Mouse (Mus musculus) hindbrain, embryonic 15.5 days (tissue): Measurements from ENCODE around the gene Nkx1-2. TPM values are rescaled to one million over a fixed set of nuclear protein-coding genes. Genes with fewer than 3 reads are reported as not detected.

ENCODE experiments used
- ATAC-seq: fragments of 200-750 bp; cut with Nextera tagmentation; 2 replicates; pipeline ENCODE4 v1.8.0; 2017; ENCODE audit warnings: low read depth, moderate number of reproducible peaks, moderate TSS enrichment; ENCODE audit not compliant: low FRiP score
- H3K27ac ChIP-seq: fragments of 300-500 bp; sonication (generic); replicated peaks from 2 replicates; pipeline ENCODE4 v1.5.1; 2015; ENCODE audit warnings: mild to moderate bottlenecking, inconsistent platforms
- H3K27me3 ChIP-seq: fragments of 300-500 bp; sonication (generic); 2 replicates; pipeline ENCODE4 v1.6.1; 2015; ENCODE audit warnings: control low read depth, inconsistent platforms
- H3K36me3 ChIP-seq: fragments of 300-500 bp; sonication (generic); 2 replicates; pipeline ENCODE4 v1.6.1; 2015; ENCODE audit warnings: control low read depth, inconsistent platforms
- H3K4me1 ChIP-seq: fragments of 300-500 bp; sonication (generic); replicated peaks from 2 replicates; pipeline ENCODE4 v1.6.1; 2015; ENCODE audit warnings: control low read depth, inconsistent platforms
- H3K4me2 ChIP-seq: fragments of 300-500 bp; sonication (generic); 2 replicates; pipeline ENCODE4 v1.6.1; 2015; ENCODE audit warnings: moderate library complexity, mild to moderate bottlenecking, inconsistent platforms
- H3K4me3 ChIP-seq: fragments of 300-500 bp; sonication (generic); 2 replicates; pipeline ENCODE4 v1.5.1; 2015; ENCODE audit warnings: mild to moderate bottlenecking, inconsistent platforms
- H3K9ac ChIP-seq: fragments of 300-500 bp; sonication (generic); 2 replicates; pipeline ENCODE4 v1.6.1; 2015; ENCODE audit warnings: inconsistent platforms
- H3K9me3 ChIP-seq: fragments of 300-500 bp; sonication (generic); 2 replicates; pipeline ENCODE4 v1.6.1; 2016; ENCODE audit warnings: control low read depth, inconsistent platforms
- WGBS: fragments of 180-500 bp; shearing (Covaris S2); methylation state at CpG from one replicate; pipeline ENCODE4 v1.1.7; 2015; 5-methylcytosine and 5-hydroxymethylcytosine counted together
- polyA plus RNA-seq: library from polyadenylated mRNA; unstranded; fragments of >200 nt; fragmentation: Nextera tagmentation; extraction: Ambion mirVana; gene quantifications from 2 replicates; pipeline ENCODE4 v1.2.1, GENCODE M21; 2015

Gene Nkx1-2
- polyA plus RNA-seq, result 0.52 and 0.63 TPM in 2 replicates

DNA sequence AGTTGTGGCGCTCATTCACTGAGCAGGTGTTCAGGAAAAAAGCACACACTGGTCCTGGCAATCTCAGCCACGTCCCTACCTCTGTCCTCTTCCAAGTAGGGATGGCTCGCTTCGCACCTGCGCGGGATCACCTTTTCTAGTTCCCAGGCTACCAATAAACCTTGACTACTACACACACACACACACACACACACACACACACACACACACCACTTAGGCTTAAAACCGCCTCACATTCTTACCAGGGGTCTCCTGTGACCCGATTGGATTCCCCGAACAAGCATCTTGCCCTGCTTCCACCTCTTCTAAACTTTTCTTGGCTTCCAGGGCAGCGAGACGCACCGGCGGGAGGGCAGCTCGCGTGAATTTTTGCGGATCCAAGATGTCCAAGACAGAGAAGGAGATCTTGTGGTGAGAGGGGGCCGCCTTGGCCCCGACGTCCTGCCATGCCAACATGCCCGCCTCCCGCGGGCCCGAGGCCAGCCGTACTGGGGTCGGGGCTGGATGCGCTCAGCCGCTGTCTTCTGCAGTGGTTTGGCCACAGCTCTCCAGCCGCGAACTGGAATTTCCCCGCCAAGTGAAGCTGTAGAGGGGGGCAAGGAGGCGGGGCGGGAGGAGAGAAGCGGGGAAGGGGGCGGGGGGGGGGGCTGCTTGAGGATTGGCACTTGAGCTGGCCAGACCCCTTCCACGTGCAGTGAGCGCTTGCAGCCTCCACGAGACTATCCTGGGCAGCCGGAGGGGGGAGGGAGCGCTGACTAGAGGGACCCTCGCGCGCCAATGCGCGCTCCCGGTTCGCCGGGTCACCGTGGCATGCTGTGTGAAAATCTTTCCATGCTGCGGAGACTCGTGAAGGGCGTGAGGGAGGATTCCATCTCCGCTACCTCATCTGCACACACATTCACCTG is at the start of gene Nkx1-2:
Nkx1-2 (minus strand) TSS at position 567 of the 905 bp plus-strand sequence.
- peaks cover 81% of the 10 kb centered on the region for H3K27me3 ChIP-seq
- WGBS, result under 1% methylated on average over 50 of the region's 52 CpGs
- H3K9me3 ChIP-seq, result no peaks in the 10 kb centered on the region
- H3K9ac ChIP-seq, result peak within 1 kb of the TSS; percentile 9; the same call in 1 of the 2 replicates
- no peak within 1 kb of the TSS for H3K27ac ChIP-seq
- H3K36me3 ChIP-seq, result no peaks in the 10 kb centered on the region
- ATAC-seq, result peak; percentile 51; the same call in 1 of the 2 replicates
- H3K4me1 ChIP-seq, result peaks cover 34% of the 10 kb centered on the region
- peak within 1 kb of the TSS; percentile 37 for H3K4me3 ChIP-seq
- H3K4me2 ChIP-seq, result peak within 1 kb of the TSS; percentile 94

DNA sequence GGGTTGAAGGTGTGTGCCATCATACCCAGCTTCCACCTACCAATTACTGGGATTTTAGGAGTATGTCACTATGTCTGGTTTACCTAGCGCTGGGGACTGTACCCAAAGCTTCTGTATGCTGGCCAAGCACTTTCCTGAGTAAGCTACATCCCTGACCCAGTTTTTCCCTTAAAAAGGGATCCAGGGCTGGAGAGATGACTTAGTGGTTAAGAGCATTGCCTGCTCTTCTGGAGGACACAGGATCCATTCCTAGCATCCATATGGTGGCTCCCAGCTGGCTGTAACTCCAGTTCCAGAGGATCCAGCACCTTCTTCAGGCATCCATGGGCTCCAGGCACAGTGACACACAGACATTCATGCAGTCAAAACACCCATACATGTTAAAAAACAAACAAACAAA is 47.1 kb upstream of the Nkx1-2 start:
- H3K27ac ChIP-seq, result no peak overlapping the region
- H3K9me3 ChIP-seq, result no peaks in the 10 kb centered on the region
- H3K4me1 ChIP-seq, result no peaks in the 10 kb centered on the region
- H3K9ac ChIP-seq, result no peak overlapping the region
- no peak overlapping the region for H3K4me2 ChIP-seq
- H3K36me3 ChIP-seq, result no peaks in the 10 kb centered on the region
- H3K27me3 ChIP-seq, result no peaks in the 10 kb centered on the region
- no peak overlapping the region for H3K4me3 ChIP-seq
- ATAC-seq, result no peak
- WGBS, result 98% methylated on average over 1 of the region's 1 CpGs

DNA sequence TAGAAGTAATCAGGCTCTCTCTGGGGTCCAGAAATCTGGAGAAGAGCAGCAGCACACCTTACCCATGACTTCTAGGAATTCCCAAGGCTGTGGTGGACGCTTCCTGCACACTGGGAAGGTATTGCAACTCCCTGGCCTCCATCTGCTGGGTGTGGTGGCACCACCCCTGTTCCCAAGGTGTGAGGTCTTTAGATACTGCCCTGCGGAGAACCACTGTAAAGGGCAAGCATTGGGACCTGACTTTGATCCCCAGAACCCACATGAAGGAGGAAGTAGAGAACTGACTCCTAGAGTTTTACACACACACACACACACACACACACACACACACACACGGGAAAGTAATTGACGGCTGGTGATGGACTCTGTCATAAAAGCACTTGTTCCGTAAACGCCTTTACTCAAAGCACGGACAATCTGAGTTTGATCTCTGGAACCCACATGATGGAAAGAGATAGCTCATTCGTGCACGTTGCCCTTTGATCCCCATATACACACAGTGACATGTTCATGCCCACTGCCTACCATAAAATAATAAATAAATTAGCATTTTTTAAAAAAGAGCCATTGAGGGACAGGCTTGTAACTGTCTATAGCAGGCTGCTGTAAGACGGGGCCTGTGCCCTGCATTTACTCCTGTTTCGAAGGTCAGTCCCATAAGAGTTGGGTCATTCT is 45.3 kb upstream of the Nkx1-2 start:
- Histone ChIP-seq H3K27ac (no peak overlapping the region), H3K9me3 (no peaks in the 10 kb centered on the region), H3K36me3 (no peaks in the 10 kb centered on the region), H3K9ac (no peak overlapping the region), H3K4me1 (peaks cover 7% of the 10 kb centered on the region), H3K4me3 (no peak overlapping the region), H3K4me2 (no peak overlapping the region), H3K27me3 (no peaks in the 10 kb centered on the region)
- WGBS, result 81% methylated on average over 11 of the region's 11 CpGs
- no peak for ATAC-seq

DNA sequence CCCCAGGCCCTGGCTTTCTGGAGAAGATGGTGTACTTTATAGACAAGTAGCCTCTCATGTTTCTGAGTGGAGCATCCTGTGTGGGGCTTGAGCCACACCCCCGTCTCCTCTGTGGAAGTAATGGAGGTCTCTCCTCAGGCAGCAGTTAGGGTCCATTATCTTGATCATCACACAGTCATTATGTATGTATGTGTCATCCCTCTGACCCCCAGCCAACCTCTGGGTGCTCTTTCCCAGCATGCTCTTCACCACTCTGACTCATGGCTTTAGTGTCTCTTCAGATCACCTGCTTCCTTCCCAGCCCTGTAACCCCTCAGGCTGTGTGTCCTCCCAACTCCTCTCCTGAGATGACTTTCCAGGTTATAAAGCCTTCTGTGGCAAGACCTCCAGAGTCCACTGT is 42.2 kb upstream of the Nkx1-2 start:
- Histone ChIP-seq H3K4me1 (peaks cover 7% of the 10 kb centered on the region), H3K9me3 (no peaks in the 10 kb centered on the region), H3K9ac (no peak overlapping the region), H3K27me3 (peaks cover 2% of the 10 kb centered on the region; the same call in 1 of the 2 replicates), H3K27ac (no peak overlapping the region), H3K4me2 (no peak overlapping the region), H3K36me3 (no peaks in the 10 kb centered on the region), H3K4me3 (no peak overlapping the region)
- WGBS, result 72% methylated on average over 1 of the region's 1 CpGs
- no peak for ATAC-seq

DNA sequence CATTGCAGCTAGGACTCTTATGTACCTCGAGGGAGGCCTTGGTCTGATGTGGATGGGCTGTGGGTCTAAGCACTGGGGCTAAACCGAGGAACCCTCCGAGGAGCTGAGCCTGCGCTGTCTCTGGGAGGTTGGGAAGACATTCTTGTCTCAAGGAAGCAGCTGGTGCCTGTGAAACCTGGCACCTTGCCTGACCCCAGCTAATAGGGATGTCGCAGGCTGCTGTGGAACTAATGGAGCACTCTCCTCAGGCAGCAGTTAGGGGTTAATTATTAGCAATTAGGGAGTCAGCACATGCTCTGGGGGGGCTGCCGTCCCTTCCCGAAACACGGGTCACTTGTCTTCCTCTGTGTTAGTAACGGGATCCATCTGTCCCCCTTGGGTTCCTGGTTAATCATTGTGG is 41.5 kb upstream of the Nkx1-2 start:
- Histone ChIP-seq H3K4me2 (no peak overlapping the region), H3K9me3 (no peaks in the 10 kb centered on the region), H3K4me3 (no peak overlapping the region), H3K36me3 (no peaks in the 10 kb centered on the region), H3K27me3 (peaks cover 2% of the 10 kb centered on the region; the same call in 1 of the 2 replicates), H3K4me1 (peaks cover 7% of the 10 kb centered on the region), H3K9ac (no peak overlapping the region), H3K27ac (no peak overlapping the region)
- ATAC-seq, result 0 out of 2 replicates have a peak, but pooled peaks have one; percentile 28
- WGBS, result 16% methylated on average over 9 of the region's 9 CpGs

DNA sequence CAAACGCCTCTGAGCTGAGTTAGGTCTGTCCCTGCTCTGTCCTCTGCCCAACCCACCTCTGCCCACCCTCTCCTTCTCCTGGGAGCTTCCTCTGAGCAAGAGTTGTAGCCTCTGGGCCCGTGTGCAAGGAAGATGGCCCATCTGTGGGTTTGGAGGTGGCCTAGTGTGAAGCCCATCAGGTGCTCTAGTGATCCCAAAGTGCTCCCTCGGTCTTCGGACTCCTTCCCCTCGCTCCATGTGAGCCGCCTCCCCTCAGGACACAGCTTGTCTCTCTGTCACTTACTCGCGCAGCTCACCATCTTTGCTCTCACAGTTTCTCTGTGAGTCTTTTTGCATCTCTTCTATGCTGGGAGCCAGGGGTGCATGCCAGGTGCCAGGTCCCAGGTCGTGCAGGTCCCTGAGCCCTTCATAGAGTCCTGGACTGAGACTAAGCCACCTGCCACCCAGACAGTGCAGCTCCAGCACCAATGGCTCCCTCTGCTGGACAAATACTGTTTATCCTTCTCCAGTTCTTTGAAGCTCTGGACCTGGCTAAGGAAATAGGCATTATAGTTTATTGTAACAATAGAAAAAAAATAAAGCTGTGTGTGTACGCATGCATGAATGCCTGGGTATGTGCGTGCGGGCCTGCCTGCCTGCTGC is 39.1 kb upstream of the Nkx1-2 start:
- ATAC-seq, result peak; percentile 75; the same call in 1 of the 2 replicates
- peaks cover 2% of the 10 kb centered on the region; the same call in 1 of the 2 replicates for H3K27me3 ChIP-seq
- H3K36me3 ChIP-seq, result no peaks in the 10 kb centered on the region
- no peak overlapping the region for H3K27ac ChIP-seq
- H3K9me3 ChIP-seq, result no peaks in the 10 kb centered on the region
- no peak overlapping the region for H3K4me2 ChIP-seq
- 62% methylated on average over 12 of the region's 12 CpGs for WGBS
- H3K9ac ChIP-seq, result no peak overlapping the region
- H3K4me1 ChIP-seq, result peaks cover 7% of the 10 kb centered on the region
- H3K4me3 ChIP-seq, result no peak overlapping the region

DNA sequence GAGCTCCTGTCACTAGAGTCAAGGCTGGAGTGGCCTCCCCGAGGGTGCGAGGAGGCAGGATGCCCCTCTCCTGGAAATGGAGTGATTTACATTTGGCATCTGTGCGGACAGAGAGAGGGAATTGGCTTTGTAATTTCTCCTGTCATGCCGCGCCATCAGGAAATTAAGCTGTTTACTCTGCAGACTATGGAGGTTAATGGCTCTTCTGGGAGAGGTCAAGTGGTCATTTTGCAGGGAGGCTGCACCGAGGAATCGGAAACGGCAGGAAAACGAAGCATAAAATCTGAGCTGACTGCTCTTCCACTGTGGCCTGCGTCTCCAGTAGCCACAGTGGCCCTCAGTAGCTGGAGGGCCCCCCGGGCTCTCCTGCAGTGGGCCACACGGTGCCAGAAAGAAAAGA is 37.9 kb upstream of the Nkx1-2 start:
- no peaks in the 10 kb centered on the region for H3K36me3 ChIP-seq
- no peak overlapping the region for H3K27ac ChIP-seq
- 19% methylated on average over 12 of the region's 12 CpGs for WGBS
- H3K9ac ChIP-seq, result no peak overlapping the region
- H3K4me2 ChIP-seq, result no peak overlapping the region
- H3K27me3 ChIP-seq, result peaks cover 2% of the 10 kb centered on the region; the same call in 1 of the 2 replicates
- H3K4me3 ChIP-seq, result no peak overlapping the region
- ATAC-seq, result no peak
- peaks cover 7% of the 10 kb centered on the region for H3K4me1 ChIP-seq
- H3K9me3 ChIP-seq, result no peaks in the 10 kb centered on the region

DNA sequence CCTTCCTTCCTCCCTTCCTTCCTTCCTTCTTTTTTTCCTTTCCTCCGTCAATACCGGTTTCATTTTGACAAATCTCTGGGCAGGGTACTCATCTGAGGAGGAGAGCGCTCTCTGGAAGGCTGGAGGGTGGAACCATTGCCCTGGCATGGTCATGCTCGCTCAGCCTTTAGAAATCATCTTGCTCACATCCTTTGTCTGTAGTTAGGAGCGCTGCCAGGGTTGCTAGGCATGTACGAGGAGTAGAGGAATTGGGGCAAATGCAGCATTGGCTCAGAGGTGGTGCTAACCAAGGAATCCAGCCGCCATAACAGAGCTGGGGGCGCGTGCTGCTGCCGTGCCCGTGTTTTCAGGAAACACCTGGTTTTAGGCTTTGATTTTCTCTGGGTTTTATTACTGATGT is 31.9 kb upstream of the Nkx1-2 start:
- Histone ChIP-seq H3K27ac (peak overlapping the region; percentile 35; the same call in 1 of the 2 replicates), H3K36me3 (no peaks in the 10 kb centered on the region), H3K9ac (no peak overlapping the region), H3K27me3 (no peaks in the 10 kb centered on the region), H3K4me2 (no peak overlapping the region), H3K9me3 (no peaks in the 10 kb centered on the region), H3K4me1 (peaks cover 9% of the 10 kb centered on the region; the same call in 1 of the 2 replicates), H3K4me3 (no peak overlapping the region)
- WGBS, result 52% methylated on average over 11 of the region's 11 CpGs
- peak; percentile 89; the same call in 1 of the 2 replicates for ATAC-seq

DNA sequence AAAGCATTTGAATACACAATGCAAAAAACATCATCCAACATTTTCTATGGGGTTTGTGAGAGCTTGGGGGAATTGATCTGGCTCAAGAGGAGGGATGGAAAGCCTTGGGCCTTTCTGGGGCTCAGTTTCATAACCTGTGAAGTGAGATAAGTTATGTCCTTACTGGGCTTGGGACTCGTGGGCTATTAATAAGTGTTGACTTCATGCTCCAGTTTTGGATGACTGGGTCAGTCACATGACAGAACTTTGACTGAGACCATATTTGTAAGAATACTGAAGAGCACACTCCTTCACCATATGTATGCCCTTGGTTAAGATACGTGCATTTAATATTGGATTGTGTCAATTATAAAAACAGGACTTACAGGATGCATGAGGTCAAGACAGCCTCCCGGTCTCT is 28.0 kb upstream of the Nkx1-2 start:
- no peaks in the 10 kb centered on the region for H3K36me3 ChIP-seq
- H3K27me3 ChIP-seq, result no peaks in the 10 kb centered on the region
- H3K9me3 ChIP-seq, result no peaks in the 10 kb centered on the region
- no peak overlapping the region for H3K4me3 ChIP-seq
- peaks cover 9% of the 10 kb centered on the region; the same call in 1 of the 2 replicates for H3K4me1 ChIP-seq
- no peak for ATAC-seq
- H3K9ac ChIP-seq, result no peak overlapping the region
- H3K27ac ChIP-seq, result no peak overlapping the region
- H3K4me2 ChIP-seq, result no peak overlapping the region
- WGBS, result 84% methylated on average over 3 of the region's 3 CpGs

DNA sequence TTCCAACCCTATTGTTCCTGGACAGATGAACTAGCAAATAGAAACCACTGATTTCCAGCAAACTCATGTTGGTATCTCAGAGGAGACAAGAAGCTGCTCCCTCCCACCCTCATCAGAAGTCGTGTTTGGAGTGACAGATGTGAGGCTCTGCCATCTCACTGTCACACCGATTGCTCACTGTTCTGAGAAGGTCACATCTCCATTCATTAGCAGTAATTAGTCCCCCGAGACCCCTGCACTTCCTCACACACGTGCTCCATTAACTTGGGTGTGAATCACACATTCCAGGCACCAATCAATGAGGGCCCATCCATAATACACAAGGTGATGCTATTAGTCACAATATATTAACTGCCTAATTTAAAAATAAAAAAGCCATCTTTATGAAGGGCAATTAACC is 26.7 kb upstream of the Nkx1-2 start:
- H3K4me3 ChIP-seq, result no peak overlapping the region
- peaks cover 5% of the 10 kb centered on the region; the same call in 1 of the 2 replicates for H3K4me1 ChIP-seq
- no peak overlapping the region for H3K4me2 ChIP-seq
- H3K9me3 ChIP-seq, result no peaks in the 10 kb centered on the region
- no peaks in the 10 kb centered on the region for H3K36me3 ChIP-seq
- H3K9ac ChIP-seq, result no peak overlapping the region
- WGBS, result 42% methylated on average over 4 of the region's 4 CpGs
- no peaks in the 10 kb centered on the region for H3K27me3 ChIP-seq
- H3K27ac ChIP-seq, result no peak overlapping the region
- ATAC-seq, result no peak

DNA sequence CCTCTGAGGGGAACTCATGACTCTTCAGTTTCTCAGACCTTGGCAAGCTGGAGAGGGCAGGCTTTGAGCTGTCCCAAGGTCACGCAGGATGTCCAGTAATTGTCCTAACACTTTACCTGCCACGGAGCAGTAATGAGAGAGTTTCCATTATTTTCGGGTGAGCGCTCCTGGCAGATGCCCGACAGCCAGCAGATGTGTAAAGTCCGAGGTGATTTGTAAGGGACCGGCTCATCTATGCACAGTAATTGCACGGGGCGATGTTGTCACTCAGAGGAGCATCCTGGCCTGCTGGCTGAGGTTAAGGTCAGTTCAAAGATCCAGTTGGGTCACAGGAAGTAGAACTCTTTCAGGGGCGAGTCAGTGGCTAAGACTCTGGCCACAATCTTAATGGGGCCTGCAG is 24.7 kb upstream of the Nkx1-2 start:
- WGBS, result 80% methylated on average over 10 of the region's 10 CpGs
- no peak for ATAC-seq
- no peaks in the 10 kb centered on the region for H3K36me3 ChIP-seq

More for the DNA sequence above, 24.7 kb upstream of the Nkx1-2 start:
- Histone ChIP-seq H3K4me3 (no peak overlapping the region), H3K9ac (no peak overlapping the region), H3K9me3 (no peaks in the 10 kb centered on the region), H3K4me1 (no peaks in the 10 kb centered on the region), H3K27ac (no peak overlapping the region), H3K27me3 (no peaks in the 10 kb centered on the region), H3K4me2 (no peak overlapping the region)
